Mouse (Mus musculus) liver, embryonic 11.5 days (tissue): Measurements from ENCODE around the gene Gm13101. TPM values are rescaled to one million over a fixed set of nuclear protein-coding genes. Genes with fewer than 3 reads are reported as not detected.
"Not testable (repeated sequence)": the region's sequence is repeated elsewhere in the genome, so short reads cannot be mapped to it uniquely, and the experiment has no call there.

Source experiments
- ATAC-seq: fragments of 200-750 bp; cut with Nextera tagmentation; replicated peaks from 2 replicates; pipeline ENCODE4 v1.8.0; 2017; ENCODE audit warnings: moderate number of reproducible peaks, mild to moderate bottlenecking, moderate TSS enrichment, moderate library complexity; ENCODE audit not compliant: low FRiP score
- DNase-seq: peaks from one replicate; pipeline ENCODE4 v3.0.0-alpha.2; 2017; ENCODE audit warnings: low spot score
- H3K27ac ChIP-seq: fragments of 300-500 bp; sonication (generic); 2 replicates; pipeline ENCODE4 v1.5.1; 2014; ENCODE audit warnings: mild to moderate bottlenecking, low read depth, low read length, control low read depth
- H3K27me3 ChIP-seq: fragments of 300-500 bp; sonication (generic); replicated peaks from 2 replicates; pipeline ENCODE4 v1.6.1; 2014; ENCODE audit warnings: low read length, mixed read lengths; ENCODE audit not compliant: control insufficient read depth, insufficient read depth
- H3K36me3 ChIP-seq: fragments of 300-500 bp; sonication (generic); 2 replicates; pipeline ENCODE4 v1.6.1; 2014; ENCODE audit warnings: mild to moderate bottlenecking, low read length, moderate library complexity, mixed read lengths; ENCODE audit not compliant: control insufficient read depth, insufficient read depth
- H3K4me1 ChIP-seq: fragments of 300-500 bp; sonication (generic); replicated peaks from 2 replicates; pipeline ENCODE4 v1.6.1; 2014; ENCODE audit warnings: low read length, mixed read lengths; ENCODE audit not compliant: control insufficient read depth, insufficient read depth
- H3K4me2 ChIP-seq: fragments of 300-500 bp; sonication (generic); 2 replicates; pipeline ENCODE4 v1.6.1; 2014; ENCODE audit warnings: mild to moderate bottlenecking, control low read depth, moderate library complexity
- H3K4me3 ChIP-seq: fragments of 300-500 bp; sonication (generic); 2 replicates; pipeline ENCODE4 v1.5.1; 2014; ENCODE audit warnings: low read depth, low read length, control low read depth
- H3K9ac ChIP-seq: fragments of 300-500 bp; sonication (generic); 2 replicates; pipeline ENCODE4 v1.6.1; 2014; ENCODE audit warnings: low read depth, low read length, control low read depth
- H3K9me3 ChIP-seq: fragments of 300-500 bp; sonication (generic); 2 replicates; pipeline ENCODE4 v1.6.1; 2016; ENCODE audit warnings: low read length, inconsistent platforms, mixed read lengths; ENCODE audit not compliant: control insufficient read depth
- WGBS: fragments of 180-500 bp; shearing (Covaris S2); extraction: QIAGEN DNeasy Blood & Tissue Kit; methylation state at CpG from one replicate; pipeline ENCODE4 v1.1.7; 2014; 5-methylcytosine and 5-hydroxymethylcytosine counted together
- polyA plus RNA-seq: library from polyadenylated mRNA; unstranded; fragments of >200 nt; fragmentation: Nextera tagmentation; extraction: Ambion mirVana; gene quantifications from 2 replicates; pipeline ENCODE4 v1.2.1, GENCODE M21; 2014

The Gm13101 gene
- not detected in 2 replicates for polyA plus RNA-seq

- H3K9me3 ChIP-seq, H3K4me3 ChIP-seq, H3K27ac ChIP-seq, ATAC-seq, H3K27me3 ChIP-seq, DNase-seq, H3K4me2 ChIP-seq, H3K9ac ChIP-seq, H3K36me3 ChIP-seq, H3K4me1 ChIP-seq: not testable (repeated sequence)
- 30% methylated on average over 2 of the region's 2 CpGs for WGBS
Measured at GRCm38 (mm10) chr4:143966850-143967249, at the start of gene Gm13101. TSS of gene Gm13101 (minus strand) at chr4:143966950.

GRCm38 (mm10) chr4:143994269-143994668 lies 27.5 kb upstream of the Gm13101 start, which contains the start of gene Pramef17:
TSS of gene Pramef17 (minus strand) at chr4:143994369.
- not testable (repeated sequence) for H3K4me2 ChIP-seq, ATAC-seq, H3K9me3 ChIP-seq, H3K27ac ChIP-seq, H3K4me1 ChIP-seq, H3K9ac ChIP-seq, H3K27me3 ChIP-seq, H3K36me3 ChIP-seq, H3K4me3 ChIP-seq, DNase-seq
- 44% methylated on average over 3 of the region's 3 CpGs for WGBS

- not testable (repeated sequence) for H3K27ac ChIP-seq, ATAC-seq
Measured at GRCm38 (mm10) chr4:143988126-143988525, 21.4 kb upstream of the Gm13101 start.

GRCm38 (mm10) chr4:143987475-143987941 lies 20.8 kb upstream of the Gm13101 start:
- not testable (repeated sequence) for H3K27me3 ChIP-seq, H3K4me2 ChIP-seq, H3K9me3 ChIP-seq, H3K4me1 ChIP-seq, H3K36me3 ChIP-seq, H3K27ac ChIP-seq, H3K4me3 ChIP-seq, H3K9ac ChIP-seq, DNase-seq, ATAC-seq
- 93% methylated on average over 3 of the region's 17 CpGs for WGBS

More at GRCm38 (mm10) chr4:143988126-143988525, 21.4 kb upstream of the Gm13101 start:
- H3K27me3 ChIP-seq, H3K4me1 ChIP-seq, H3K9ac ChIP-seq, H3K4me2 ChIP-seq, DNase-seq, H3K36me3 ChIP-seq, H3K9me3 ChIP-seq, H3K4me3 ChIP-seq: not testable (repeated sequence)
- WGBS, result 92% methylated on average over 14 of the region's 17 CpGs

GRCm38 (mm10) chr4:143985733-143986132 lies 19.0 kb upstream of the Gm13101 start:
- DNase-seq, H3K9me3 ChIP-seq, H3K4me1 ChIP-seq, H3K27ac ChIP-seq, H3K4me3 ChIP-seq, H3K27me3 ChIP-seq, H3K4me2 ChIP-seq, ATAC-seq, H3K9ac ChIP-seq, H3K36me3 ChIP-seq: not testable (repeated sequence)
- 67% methylated on average over 2 of the region's 9 CpGs for WGBS

- no CpG with 5 or more reads among the region's 7 CpGs for WGBS
- H3K4me3 ChIP-seq, H3K4me2 ChIP-seq: not testable (repeated sequence)
Measured at GRCm38 (mm10) chr4:143985165-143985564, 18.4 kb upstream of the Gm13101 start.

GRCm38 (mm10) chr4:143983446-143983845 lies 16.7 kb upstream of the Gm13101 start:
- H3K4me3 ChIP-seq, H3K27me3 ChIP-seq, H3K9ac ChIP-seq, H3K36me3 ChIP-seq, ATAC-seq, H3K4me1 ChIP-seq, H3K4me2 ChIP-seq, H3K9me3 ChIP-seq, DNase-seq, H3K27ac ChIP-seq: not testable (repeated sequence)
- no CpG with 5 or more reads among the region's 1 CpGs for WGBS

More at GRCm38 (mm10) chr4:143985165-143985564, 18.4 kb upstream of the Gm13101 start:
- not testable (repeated sequence) for H3K9ac ChIP-seq, H3K36me3 ChIP-seq, ATAC-seq, H3K27ac ChIP-seq, DNase-seq, H3K9me3 ChIP-seq, H3K27me3 ChIP-seq, H3K4me1 ChIP-seq

GRCm38 (mm10) chr4:143950916-143951315 lies 15.8 kb downstream of the Gm13101 start, which contains the start of gene Pramef25:
TSS of gene Pramef25 (minus strand) at chr4:143951016.
- WGBS, result 74% methylated on average over 1 of the region's 1 CpGs
- not testable (repeated sequence) for H3K9ac ChIP-seq, ATAC-seq, H3K4me3 ChIP-seq, H3K4me2 ChIP-seq, H3K4me1 ChIP-seq, H3K36me3 ChIP-seq, H3K9me3 ChIP-seq, DNase-seq, H3K27ac ChIP-seq, H3K27me3 ChIP-seq
